Mouse (Mus musculus): ENCODE measurements around the gene Nol4l.
A peak's percentile ranks its signal among the peaks of the same experiment; 100 is the strongest.
"Not testable (repeated sequence)": the region's sequence is repeated elsewhere in the genome, so short reads cannot be mapped to it uniquely, and the experiment has no call there.

Gene Nol4l

GRCm38 (mm10) chr2:153421233-153421632 lies 108.5 kb downstream of the Nol4l start:
- DNase-seq (ENCODE audit: extremely low spot score) = no peak

- no peak for DNase-seq (ENCODE audit: extremely low spot score)
These were observed 111.4 kb downstream of the Nol4l start for GRCm38 (mm10) chr2:153418381-153418780.

GRCm38 (mm10) chr2:153417841-153418240 lies 111.9 kb downstream of the Nol4l start:
- no peak for DNase-seq (ENCODE audit: extremely low spot score)

- peak; percentile 41 for DNase-seq (ENCODE audit: extremely low spot score)
These were observed 115.2 kb downstream of the Nol4l start for GRCm38 (mm10) chr2:153414607-153415006.

- no peak for DNase-seq (ENCODE audit: extremely low spot score)
These were observed 117.2 kb downstream of the Nol4l start for GRCm38 (mm10) chr2:153412563-153412962.

- no peak for DNase-seq (ENCODE audit: extremely low spot score)
These were observed 118.2 kb downstream of the Nol4l start for GRCm38 (mm10) chr2:153411557-153411956.

GRCm38 (mm10) chr2:153408971-153409370 lies 120.8 kb downstream of the Nol4l start:
- DNase-seq (ENCODE audit: extremely low spot score) = no peak

GRCm38 (mm10) chr2:153406882-153407281 lies 122.9 kb downstream of the Nol4l start:
- DNase-seq (ENCODE audit: extremely low spot score) = no peak

- no peak for DNase-seq (ENCODE audit: extremely low spot score)
These were observed 124.9 kb downstream of the Nol4l start for GRCm38 (mm10) chr2:153404882-153405281.

- DNase-seq (ENCODE audit: extremely low spot score) = no peak
These were observed 125.7 kb downstream of the Nol4l start for GRCm38 (mm10) chr2:153404062-153404461.

GRCm38 (mm10) chr2:153399166-153399565 lies 130.6 kb downstream of the Nol4l start:
- DNase-seq (ENCODE audit: extremely low spot score) = no peak

GRCm38 (mm10) chr2:153397790-153398515 lies 131.8 kb downstream of the Nol4l start:
- no peak for DNase-seq (ENCODE audit: extremely low spot score)

- no peak for DNase-seq (ENCODE audit: extremely low spot score)
These were observed 136.7 kb downstream of the Nol4l start for GRCm38 (mm10) chr2:153393045-153393444.

GRCm38 (mm10) chr2:153389831-153390230 lies 139.9 kb downstream of the Nol4l start:
- no peak for DNase-seq (ENCODE audit: extremely low spot score)

GRCm38 (mm10) chr2:153380479-153380878 lies 149.3 kb downstream of the Nol4l start:
- no peak for DNase-seq (ENCODE audit: extremely low spot score)

GRCm38 (mm10) chr2:153375380-153375779 lies 154.4 kb downstream of the Nol4l start:
- no peak for DNase-seq (ENCODE audit: extremely low spot score)

GRCm38 (mm10) chr2:153370871-153371270 lies 158.9 kb downstream of the Nol4l start:
- no peak for DNase-seq (ENCODE audit: extremely low spot score)

GRCm38 (mm10) chr2:153364531-153364930 lies 165.2 kb downstream of the Nol4l start:
- not testable (repeated sequence) for DNase-seq (ENCODE audit: extremely low spot score)

GRCm38 (mm10) chr2:153361101-153361710 lies 168.6 kb downstream of the Nol4l start:
- no peak for DNase-seq (ENCODE audit: extremely low spot score)

Measured in embryo, embryonic 9.5 days (tissue).